Mouse (Mus musculus) neural tube, embryonic 13.5 days (tissue): ENCODE data around the gene Zfhx3. TPM values are rescaled to one million over a fixed set of nuclear protein-coding genes. Genes with fewer than 3 reads are reported as not detected.
A peak's percentile ranks its signal among the peaks of the same experiment; 100 is the strongest.

ENCODE experiments used
- ATAC-seq: fragments of 200-750 bp; cut with Nextera tagmentation; 2 replicates; pipeline ENCODE4 v1.8.0; 2017; ENCODE audit warnings: low read depth, mild to moderate bottlenecking, moderate TSS enrichment, moderate library complexity
- H3K27ac ChIP-seq: fragments of 300-500 bp; sonication (generic); replicated peaks from 2 replicates; pipeline ENCODE4 v1.5.1; 2015; ENCODE audit warnings: moderate library complexity, mild to moderate bottlenecking, inconsistent platforms
- H3K27me3 ChIP-seq: fragments of 300-500 bp; sonication (generic); 2 replicates; pipeline ENCODE4 v1.6.1; 2015; ENCODE audit warnings: mild to moderate bottlenecking, inconsistent platforms
- H3K36me3 ChIP-seq: fragments of 300-500 bp; sonication (generic); 2 replicates; pipeline ENCODE4 v1.6.1; 2015; ENCODE audit warnings: mild to moderate bottlenecking, inconsistent platforms
- H3K4me1 ChIP-seq: fragments of 300-500 bp; sonication (generic); replicated peaks from 2 replicates; pipeline ENCODE4 v1.6.1; 2015; ENCODE audit warnings: inconsistent platforms
- H3K4me2 ChIP-seq: fragments of 300-500 bp; sonication (generic); 2 replicates; pipeline ENCODE4 v1.6.1; 2015; ENCODE audit warnings: inconsistent platforms, mild to moderate bottlenecking, moderate library complexity
- H3K4me3 ChIP-seq: fragments of 300-500 bp; sonication (generic); 2 replicates; pipeline ENCODE4 v1.5.1; 2015; ENCODE audit warnings: mild to moderate bottlenecking, inconsistent platforms
- H3K9ac ChIP-seq: fragments of 300-500 bp; sonication (generic); 2 replicates; pipeline ENCODE4 v1.6.1; 2015; ENCODE audit warnings: moderate library complexity, mild to moderate bottlenecking, inconsistent platforms
- H3K9me3 ChIP-seq: fragments of 300-500 bp; sonication (generic); 2 replicates; pipeline ENCODE4 v1.6.1; 2016; ENCODE audit warnings: inconsistent platforms
- WGBS: fragments of 180-500 bp; shearing (Covaris S2); methylation state at CpG from one replicate; pipeline ENCODE4 v1.1.7; 2015; 5-methylcytosine and 5-hydroxymethylcytosine counted together
- polyA plus RNA-seq: library from polyadenylated mRNA; unstranded; fragments of >200 nt; fragmentation: Nextera tagmentation; extraction: Ambion mirVana; gene quantifications from 2 replicates; pipeline ENCODE4 v1.2.1, GENCODE M21; 2015

Gene Zfhx3
- polyA plus RNA-seq, 1 experiment from 2014 or later: 28.2 TPM

DNA sequence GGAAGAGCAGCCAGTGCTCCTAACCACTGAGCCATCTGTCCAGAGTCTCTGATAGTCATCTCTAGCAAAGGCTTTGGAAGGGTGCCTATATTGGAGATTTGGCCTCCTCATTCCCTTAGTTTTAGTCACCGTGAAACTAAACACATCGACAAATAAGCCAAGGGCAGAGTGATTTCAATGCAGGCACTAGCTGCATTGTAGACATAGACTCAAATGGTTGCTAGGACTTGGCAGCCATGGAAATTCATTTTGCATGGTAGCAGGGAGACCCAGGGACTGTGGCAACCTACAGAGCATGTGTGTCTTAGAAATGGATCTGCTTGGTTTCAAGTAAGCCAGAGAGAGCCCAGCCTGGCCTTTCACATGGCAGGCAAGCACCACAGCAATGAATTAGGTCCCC, 435.6 kb downstream of the Zfhx3 start:
- Histone ChIP-seq H3K36me3 (no peaks in the 10 kb centered on the region), H3K4me1 (peaks cover 11% of the 10 kb centered on the region), H3K4me3 (no peak overlapping the region), H3K4me2 (no peak overlapping the region), H3K27ac (no peak overlapping the region), H3K27me3 (peaks cover 63% of the 10 kb centered on the region), H3K9ac (no peak overlapping the region), H3K9me3 (no peaks in the 10 kb centered on the region)
- no peak; the same call in 1 of the 2 replicates for ATAC-seq
- 45% methylated on average over 2 of the region's 2 CpGs for WGBS

DNA sequence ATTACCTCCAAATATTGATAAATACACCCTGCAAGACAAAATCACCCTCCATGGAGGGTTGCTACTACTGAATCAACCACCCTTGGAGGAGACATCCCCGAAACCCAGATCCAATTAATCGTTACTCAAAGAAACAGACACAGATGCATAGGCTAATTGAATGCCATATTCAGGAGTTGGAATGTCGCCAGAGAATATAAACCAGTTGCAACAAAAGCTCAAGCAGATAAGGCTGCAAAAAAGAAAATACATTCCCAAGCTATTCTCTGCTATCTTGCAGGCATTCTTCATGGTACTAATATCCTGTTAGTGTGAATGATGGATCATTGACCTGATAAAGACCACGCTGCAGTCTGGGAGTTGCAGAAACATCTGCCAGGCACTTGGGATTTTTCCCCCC, 440.7 kb downstream of the Zfhx3 start:
- no peak for ATAC-seq
- 49% methylated on average over 4 of the region's 4 CpGs for WGBS

DNA sequence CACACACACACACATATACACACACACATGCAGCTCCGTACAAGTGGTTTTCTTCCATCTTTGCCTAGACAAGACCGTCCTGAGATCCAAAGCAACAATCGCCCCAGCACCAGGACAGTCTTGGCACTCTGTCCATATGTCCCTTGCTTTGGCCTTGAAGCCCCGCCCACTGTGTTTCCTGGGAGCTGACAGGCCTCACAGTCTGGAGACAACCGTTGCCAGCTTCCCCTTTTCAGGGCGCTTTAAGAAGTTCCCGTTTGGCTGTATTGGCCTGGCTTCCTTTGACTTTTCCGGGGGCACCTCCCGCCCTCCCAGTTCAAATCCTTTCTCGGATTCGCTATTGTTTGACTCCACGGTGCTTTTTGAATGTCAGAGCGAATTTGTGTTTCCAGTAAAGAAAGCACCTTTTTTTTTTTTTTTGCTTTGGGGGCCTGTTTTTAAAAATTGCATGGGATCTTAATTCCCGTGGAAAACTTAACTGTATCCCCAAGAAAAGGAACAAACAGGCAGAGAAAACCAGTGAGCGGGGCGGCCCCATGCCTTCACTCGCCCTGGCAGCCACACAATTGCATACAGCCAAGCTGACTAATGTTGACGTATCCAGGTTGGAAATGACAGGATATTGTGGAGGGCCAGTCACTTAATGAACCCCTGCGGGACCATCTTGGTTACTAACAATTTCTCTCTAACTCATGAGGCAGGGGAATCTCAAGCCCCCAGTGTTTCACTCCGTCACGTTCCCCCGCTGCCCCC, 444.9 kb downstream of the Zfhx3 start:
- no peaks in the 10 kb centered on the region for H3K9me3 ChIP-seq
- no peaks in the 10 kb centered on the region for H3K36me3 ChIP-seq
- peaks cover 50% of the 10 kb centered on the region for H3K4me1 ChIP-seq
- peak overlapping the region; percentile 39 for H3K4me2 ChIP-seq
- peak; percentile 77 for ATAC-seq
- 0 out of 2 replicates have a peak overlapping the region, but pooled peaks have one; percentile 31 for H3K9ac ChIP-seq
- H3K4me3 ChIP-seq: no peak overlapping the region
- 21% methylated on average over 22 of the region's 22 CpGs for WGBS
- H3K27me3 ChIP-seq: peaks cover 12% of the 10 kb centered on the region; the same call in 1 of the 2 replicates
- H3K27ac ChIP-seq: peak overlapping the region; percentile 38; the same call in 1 of the 2 replicates

More for the DNA sequence above, 440.7 kb downstream of the Zfhx3 start:
- Histone ChIP-seq H3K27ac (no peak overlapping the region), H3K36me3 (no peaks in the 10 kb centered on the region), H3K4me2 (no peak overlapping the region), H3K9me3 (no peaks in the 10 kb centered on the region), H3K27me3 (peaks cover 34% of the 10 kb centered on the region), H3K4me1 (peaks cover 34% of the 10 kb centered on the region), H3K9ac (no peak overlapping the region), H3K4me3 (no peak overlapping the region)

DNA sequence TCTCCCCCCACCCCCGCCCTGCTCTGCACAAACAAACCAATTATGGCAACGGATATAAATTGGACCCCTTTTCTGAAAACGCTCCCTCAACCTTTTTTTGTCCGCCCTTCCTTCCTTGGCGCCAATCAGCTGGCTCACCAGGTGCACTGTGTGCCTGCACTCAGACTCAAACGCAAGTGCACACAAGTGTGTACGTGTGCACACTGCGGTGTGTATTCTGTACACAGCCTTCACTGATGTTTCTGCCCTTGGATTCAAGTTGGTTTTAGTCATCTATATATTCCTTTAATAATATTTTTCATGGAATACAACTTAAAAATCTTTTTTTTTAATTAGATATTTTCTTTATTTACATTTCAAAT, 445.4 kb downstream of the Zfhx3 start:
- peak overlapping the region; percentile 39 for H3K4me2 ChIP-seq
- H3K9ac ChIP-seq: no peak overlapping the region
- 58% methylated on average over 8 of the region's 8 CpGs for WGBS
- no peak overlapping the region for H3K4me3 ChIP-seq
- H3K27ac ChIP-seq: no peak overlapping the region
- no peaks in the 10 kb centered on the region for H3K36me3 ChIP-seq
- ATAC-seq: no peak
- H3K27me3 ChIP-seq: peaks cover 7% of the 10 kb centered on the region; the same call in 1 of the 2 replicates
- no peaks in the 10 kb centered on the region for H3K9me3 ChIP-seq
- H3K4me1 ChIP-seq: peaks cover 48% of the 10 kb centered on the region

DNA sequence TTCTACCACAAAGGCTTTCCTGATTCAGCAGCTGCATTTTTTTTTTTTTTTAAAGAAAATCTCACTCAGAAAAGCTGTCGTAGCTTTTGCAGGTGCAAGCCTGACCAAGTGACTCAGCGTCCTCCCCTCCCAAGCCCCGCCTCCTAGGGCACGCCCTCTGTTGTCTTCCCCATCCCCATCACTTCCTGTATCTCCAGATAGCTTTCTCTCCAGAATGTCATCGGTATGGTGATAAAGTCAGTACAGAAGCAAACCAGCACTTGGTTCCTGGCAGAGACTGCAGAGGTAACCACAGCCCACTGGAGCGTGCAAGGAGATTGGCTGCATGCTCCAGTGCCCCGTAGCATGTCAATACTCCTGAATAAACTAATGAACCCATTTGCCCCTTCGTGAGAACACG, 450.5 kb downstream of the Zfhx3 start:
- Histone ChIP-seq H3K27me3 (no peaks in the 10 kb centered on the region), H3K9ac (no peak overlapping the region), H3K4me2 (no peak overlapping the region), H3K4me3 (no peak overlapping the region), H3K27ac (no peak overlapping the region), H3K4me1 (peaks cover 17% of the 10 kb centered on the region), H3K9me3 (no peaks in the 10 kb centered on the region), H3K36me3 (no peaks in the 10 kb centered on the region)
- ATAC-seq: no peak
- 81% methylated on average over 9 of the region's 9 CpGs for WGBS

DNA sequence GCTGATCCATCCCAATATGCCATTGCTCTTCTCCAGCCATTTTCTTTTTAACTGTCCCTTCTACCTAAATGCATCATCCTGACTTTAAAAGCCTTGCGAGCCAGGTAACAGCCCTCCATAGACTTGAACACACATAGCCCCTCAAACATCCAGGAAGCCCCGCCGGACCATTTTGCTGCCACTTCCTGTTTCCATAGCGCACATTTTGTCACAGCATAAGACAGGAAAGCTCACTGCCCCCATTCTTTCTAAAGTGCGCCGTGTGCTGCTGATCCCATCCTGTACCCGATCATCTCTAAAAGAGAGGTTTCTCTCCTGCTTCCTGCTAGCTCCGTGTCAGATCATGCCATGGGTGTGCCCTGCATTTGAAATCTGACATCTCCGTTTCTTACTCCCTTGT, 459.7 kb downstream of the Zfhx3 start:
- H3K4me1 ChIP-seq: peaks cover 10% of the 10 kb centered on the region
- no peak overlapping the region for H3K9ac ChIP-seq
- no peak overlapping the region for H3K4me2 ChIP-seq
- 93% methylated on average over 9 of the region's 9 CpGs for WGBS
- no peaks in the 10 kb centered on the region for H3K9me3 ChIP-seq
- no peaks in the 10 kb centered on the region for H3K36me3 ChIP-seq
- H3K27ac ChIP-seq: no peak overlapping the region
- no peak overlapping the region for H3K4me3 ChIP-seq
- 0 out of 2 replicates have a peak, but pooled peaks cover 2% of the 10 kb centered on the region for H3K27me3 ChIP-seq
- ATAC-seq: no peak

DNA sequence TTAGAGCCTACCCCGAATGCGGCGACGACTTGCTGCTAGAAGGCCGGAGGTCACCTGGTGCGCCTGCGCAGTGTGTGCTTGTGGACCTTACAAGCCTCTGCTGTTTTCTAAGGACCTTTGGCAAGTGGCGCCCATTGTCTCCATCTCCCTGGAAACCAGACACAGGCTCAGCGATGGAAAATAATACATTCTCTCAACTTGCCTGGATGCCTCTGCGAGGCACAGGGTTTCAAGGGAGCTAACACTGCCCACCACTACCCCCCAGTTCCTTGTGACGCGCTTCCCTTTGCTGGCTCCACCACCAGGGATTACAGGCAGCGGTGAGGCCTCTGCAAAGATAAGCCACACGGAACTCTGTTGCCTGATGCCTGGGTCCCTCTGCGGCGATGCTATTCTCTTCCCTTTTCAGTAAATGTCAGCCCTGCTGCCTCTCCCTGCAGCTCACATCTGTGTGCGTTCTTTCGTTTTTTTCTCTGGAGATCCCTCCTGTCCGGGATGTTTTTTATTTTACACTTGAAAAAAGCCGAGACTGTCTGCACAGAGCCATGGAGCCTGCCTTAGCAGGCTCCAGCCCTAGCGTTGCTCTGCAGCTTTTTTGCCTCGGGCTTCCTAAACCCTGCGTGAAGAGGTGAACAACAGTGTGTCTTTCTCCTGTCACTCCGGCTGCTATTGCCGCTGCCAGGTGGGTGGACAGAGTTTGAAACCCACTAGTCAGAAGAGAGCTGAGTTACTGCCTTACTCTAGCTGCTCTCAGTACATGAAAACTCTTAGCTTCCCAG, 464.5 kb downstream of the Zfhx3 start:
- WGBS: 19% methylated on average over 25 of the region's 25 CpGs
- peaks cover 14% of the 10 kb centered on the region for H3K4me1 ChIP-seq
- H3K27me3 ChIP-seq: 0 out of 2 replicates have a peak, but pooled peaks cover 2% of the 10 kb centered on the region
- peak overlapping the region; percentile 41 for H3K9ac ChIP-seq
- H3K4me2 ChIP-seq: peak overlapping the region; percentile 47
- H3K27ac ChIP-seq: peak overlapping the region; percentile 64
- ATAC-seq: peak; percentile 43; the same call in 1 of the 2 replicates
- H3K4me3 ChIP-seq: no peak overlapping the region
- H3K9me3 ChIP-seq: no peaks in the 10 kb centered on the region
- no peaks in the 10 kb centered on the region for H3K36me3 ChIP-seq

DNA sequence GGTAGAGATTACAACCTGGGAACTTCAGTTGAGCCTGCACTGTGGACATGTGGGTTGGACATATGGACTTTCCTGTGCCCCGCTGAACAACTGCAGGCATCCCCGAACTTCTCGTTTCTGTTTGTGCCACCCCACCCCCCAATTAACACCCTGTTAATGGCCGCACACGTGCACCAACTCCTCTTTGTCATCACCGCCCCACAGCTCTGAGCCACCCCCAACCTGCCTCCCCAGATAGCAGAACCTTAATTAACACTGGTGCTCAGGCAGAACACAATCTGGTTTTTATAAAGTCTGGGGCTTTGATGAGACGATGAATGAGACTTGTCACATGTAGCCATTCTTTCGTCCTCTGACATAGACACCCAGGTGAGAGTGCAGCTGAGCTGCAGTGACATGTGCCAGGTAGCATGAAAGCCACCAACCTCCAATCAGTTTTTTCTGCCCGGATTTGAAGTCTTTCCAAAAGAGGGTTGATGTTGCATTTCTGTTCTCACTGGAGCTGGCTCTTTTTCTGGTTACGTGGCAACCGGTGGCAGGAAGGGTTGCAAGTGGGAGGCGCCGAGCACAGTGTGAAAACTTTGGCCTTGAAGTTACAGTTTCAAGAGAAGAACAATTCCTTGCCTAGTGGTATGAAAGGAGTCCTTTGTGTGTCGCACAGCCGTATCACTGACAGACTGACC, 476.9 kb downstream of the Zfhx3 start:
- no peak for ATAC-seq
- Histone ChIP-seq H3K4me3 (no peak overlapping the region), H3K4me2 (no peak overlapping the region), H3K9me3 (no peaks in the 10 kb centered on the region), H3K4me1 (peaks cover 19% of the 10 kb centered on the region), H3K9ac (no peak overlapping the region), H3K27ac (no peak overlapping the region), H3K36me3 (no peaks in the 10 kb centered on the region), H3K27me3 (no peaks in the 10 kb centered on the region; the same call in 1 of the 2 replicates)
- 28% methylated on average over 15 of the region's 15 CpGs for WGBS

DNA sequence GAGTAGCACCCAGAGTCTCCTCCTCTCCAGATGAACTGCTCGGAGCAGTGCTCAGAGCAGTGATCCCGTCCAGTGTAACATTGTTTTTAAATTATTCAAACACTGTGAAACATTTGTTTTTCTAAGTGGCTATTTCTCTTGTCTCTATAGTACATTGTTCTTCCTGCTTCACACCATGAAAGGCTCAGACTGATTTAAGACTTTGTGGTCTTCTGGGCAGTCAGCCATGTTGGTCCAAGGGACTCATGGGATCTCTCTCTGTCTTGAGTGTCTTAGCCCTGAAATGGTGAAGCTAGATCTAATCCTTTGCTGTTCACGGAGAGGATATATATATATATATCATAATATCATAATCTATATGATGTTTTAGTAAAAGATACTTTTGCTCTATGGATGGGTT, 480.1 kb downstream of the Zfhx3 start:
- Histone ChIP-seq H3K4me2 (no peak overlapping the region), H3K36me3 (no peaks in the 10 kb centered on the region), H3K27me3 (peaks cover 2% of the 10 kb centered on the region; the same call in 1 of the 2 replicates), H3K9ac (no peak overlapping the region), H3K4me1 (peaks cover 25% of the 10 kb centered on the region), H3K27ac (no peak overlapping the region), H3K9me3 (no peaks in the 10 kb centered on the region), H3K4me3 (no peak overlapping the region)
- ATAC-seq: no peak
- WGBS: 47% methylated on average over 3 of the region's 3 CpGs

DNA sequence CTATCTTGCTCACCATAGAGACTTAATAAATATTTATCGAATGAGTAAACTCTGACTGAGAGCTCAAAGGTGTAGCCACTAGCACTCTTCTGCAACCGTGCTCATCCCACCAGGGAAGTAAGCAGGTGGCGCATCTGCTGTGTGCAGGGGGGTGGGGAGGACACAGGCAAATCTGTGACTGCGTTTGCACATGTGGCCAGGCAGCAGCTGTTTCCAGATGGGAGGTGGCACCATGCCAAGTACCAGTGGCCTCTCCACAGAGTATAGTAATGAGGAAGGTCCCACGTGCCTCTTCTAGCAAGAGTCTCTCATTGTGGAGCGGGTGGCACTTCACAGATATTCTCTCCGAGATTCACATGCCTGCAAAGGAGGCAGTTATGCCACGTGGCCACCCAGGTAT, 481.9 kb downstream of the Zfhx3 start:
- Histone ChIP-seq H3K27me3 (peaks cover 3% of the 10 kb centered on the region; the same call in 1 of the 2 replicates), H3K27ac (no peak overlapping the region), H3K9ac (no peak overlapping the region), H3K9me3 (no peaks in the 10 kb centered on the region), H3K4me1 (peaks cover 20% of the 10 kb centered on the region), H3K4me3 (no peak overlapping the region), H3K4me2 (no peak overlapping the region), H3K36me3 (no peaks in the 10 kb centered on the region)
- WGBS: 50% methylated on average over 8 of the region's 8 CpGs
- ATAC-seq: peak; percentile 83

DNA sequence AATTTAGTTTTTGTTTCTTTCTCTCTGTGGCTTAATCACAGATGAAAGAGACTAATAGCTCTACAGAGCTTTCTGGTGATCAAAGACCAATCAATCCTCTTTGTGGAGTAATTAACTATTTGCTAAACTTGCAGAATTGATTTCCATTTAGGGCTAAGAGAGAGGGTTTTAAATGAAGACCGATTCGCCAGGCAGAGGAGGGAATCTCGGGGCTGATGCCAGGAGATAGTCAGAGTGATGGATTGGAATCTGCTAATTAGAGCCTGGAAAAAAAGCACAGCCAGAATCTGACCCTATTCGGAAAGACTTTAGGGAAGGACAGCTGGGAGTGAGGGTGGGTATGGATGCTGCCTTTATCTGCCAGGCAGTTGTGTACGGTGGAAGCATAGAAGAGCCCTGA, 490.9 kb downstream of the Zfhx3 start:
- Histone ChIP-seq H3K4me1 (peaks cover 36% of the 10 kb centered on the region), H3K36me3 (no peaks in the 10 kb centered on the region), H3K27me3 (peaks cover 12% of the 10 kb centered on the region), H3K27ac (no peak overlapping the region), H3K9ac (no peak overlapping the region), H3K9me3 (no peaks in the 10 kb centered on the region), H3K4me2 (no peak overlapping the region), H3K4me3 (no peak overlapping the region)
- ATAC-seq: no peak
- 15% methylated on average over 5 of the region's 5 CpGs for WGBS

DNA sequence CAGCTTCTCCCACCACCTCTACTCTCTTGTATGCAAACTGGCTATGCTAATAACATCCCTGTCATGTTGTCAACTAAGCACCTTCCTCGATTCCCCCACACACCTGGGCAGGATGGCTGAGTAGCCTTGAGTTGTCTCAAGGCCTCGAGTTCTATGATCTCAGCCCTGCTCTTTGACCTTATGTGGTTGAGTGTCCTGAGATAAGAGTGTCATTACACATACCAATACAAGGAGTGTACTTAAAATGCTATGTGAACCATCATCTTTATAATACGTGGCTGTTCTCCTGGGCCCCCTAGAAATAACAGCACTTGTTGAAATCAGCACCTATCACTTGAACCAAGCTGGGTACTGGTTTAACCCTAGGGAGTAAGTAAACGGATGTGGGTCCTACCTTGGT, 492.1 kb downstream of the Zfhx3 start:
- Histone ChIP-seq H3K36me3 (no peaks in the 10 kb centered on the region), H3K27me3 (peaks cover 12% of the 10 kb centered on the region), H3K4me1 (peaks cover 36% of the 10 kb centered on the region), H3K27ac (no peak overlapping the region), H3K4me3 (no peak overlapping the region), H3K9ac (no peak overlapping the region), H3K4me2 (no peak overlapping the region), H3K9me3 (no peaks in the 10 kb centered on the region)
- no peak for ATAC-seq
- 92% methylated on average over 4 of the region's 4 CpGs for WGBS
